In genomic region chr7:100879595-100879994, GRCm38 (mm10) we compare ENCODE assay signal across 8 mouse cellular contexts. TPM values are rescaled to one million over a fixed set of nuclear protein-coding genes. Genes with fewer than 3 reads are reported as not detected.
DNase-seq lines count a peak whose midpoint lies in the region; ATAC-seq lines count a peak whose summit lies in the region.

No protein-coding gene starts in this region.

- peak; percentile 79 for DNase-seq in hindbrain, embryonic 10.5 days (ENCODE audit: low spot score)
- DNase-seq in hindbrain, embryonic 14.5 days (ENCODE audit: low spot score), result no peak
- DNase-seq in adipocyte (ENCODE audit: low spot score), result peak; percentile 54
- DNase-seq in thymus, postnatal 0 days (ENCODE audit: low spot score), result peak; percentile 63

- H3K4me1 ChIP-seq in hindbrain, embryonic 10.5 days (replicated peaks), result peaks cover 8% of the 10 kb centered on the region
- no peaks in the 10 kb centered on the region for H3K4me1 ChIP-seq in hindbrain, embryonic 14.5 days (replicated peaks; ENCODE audit: control insufficient read depth, insufficient read depth, low read length)
- no peaks in the 10 kb centered on the region for H3K4me1 ChIP-seq in hindbrain, embryonic 15.5 days (replicated peaks)
- peaks cover 14% of the 10 kb centered on the region for H3K4me1 ChIP-seq in liver, embryonic 12.5 days

- H3K9me3 ChIP-seq in hindbrain, embryonic 10.5 days, result no peaks in the 10 kb centered on the region
- no peaks in the 10 kb centered on the region for H3K9me3 ChIP-seq in hindbrain, embryonic 14.5 days (ENCODE audit: control insufficient read depth, low read length)
- no peaks in the 10 kb centered on the region for H3K9me3 ChIP-seq in hindbrain, embryonic 15.5 days
- H3K9me3 ChIP-seq in liver, embryonic 12.5 days (replicated peaks), result no peaks in the 10 kb centered on the region

- H3K27me3 ChIP-seq in hindbrain, embryonic 10.5 days (ENCODE audit: insufficient read depth, poor library complexity, severe bottlenecking), result no peaks in the 10 kb centered on the region
- H3K27me3 ChIP-seq in hindbrain, embryonic 14.5 days (ENCODE audit: control insufficient read depth, insufficient read depth, low read length), result no peaks in the 10 kb centered on the region
- no peaks in the 10 kb centered on the region for H3K27me3 ChIP-seq in hindbrain, embryonic 15.5 days
- H3K27me3 ChIP-seq in liver, embryonic 12.5 days (replicated peaks), result no peaks in the 10 kb centered on the region

- 20% methylated on average over 20 of the region's 20 CpGs for WGBS in hindbrain, embryonic 10.5 days
- 17% methylated on average over 20 of the region's 20 CpGs for WGBS in hindbrain, embryonic 14.5 days
- WGBS in hindbrain, embryonic 15.5 days, result 16% methylated on average over 20 of the region's 20 CpGs
- WGBS in liver, embryonic 12.5 days (ENCODE audit: insufficient replicate concordance), result 17% methylated on average over 20 of the region's 20 CpGs

- H3K27ac ChIP-seq in hindbrain, embryonic 10.5 days, result peak overlapping the region; percentile 86
- no peak overlapping the region for H3K27ac ChIP-seq in hindbrain, embryonic 14.5 days
- no peak overlapping the region for H3K27ac ChIP-seq in hindbrain, embryonic 15.5 days (replicated peaks)
- H3K27ac ChIP-seq in liver, embryonic 12.5 days, result no peak overlapping the region

- 0 out of 2 replicates have a peak overlapping the region, but pooled peaks have one; percentile 1 for H3K4me3 ChIP-seq in hindbrain, embryonic 10.5 days
- H3K4me3 ChIP-seq in hindbrain, embryonic 14.5 days (replicated peaks; ENCODE audit: low read length), result no peak overlapping the region
- no peak overlapping the region for H3K4me3 ChIP-seq in hindbrain, embryonic 15.5 days
- H3K4me3 ChIP-seq in liver, embryonic 12.5 days, result peak overlapping the region; percentile 18; the same call in 1 of the 2 replicates

- no peak overlapping the region for H3K4me2 ChIP-seq in hindbrain, embryonic 14.5 days (replicated peaks)
- no peak overlapping the region for H3K4me2 ChIP-seq in hindbrain, embryonic 15.5 days
- peak overlapping the region; percentile 53 for H3K4me2 ChIP-seq in liver, embryonic 12.5 days

- no peak overlapping the region for H3K9ac ChIP-seq in hindbrain, embryonic 14.5 days
- H3K9ac ChIP-seq in hindbrain, embryonic 15.5 days, result no peak overlapping the region
- no peak overlapping the region for H3K9ac ChIP-seq in liver, embryonic 12.5 days

- no peak for ATAC-seq in hindbrain, embryonic 14.5 days (ENCODE audit: low FRiP score)
- peak; percentile 66 for ATAC-seq in erythroblast, adult 5-6 weeks (replicated peaks; ENCODE audit: low FRiP score, poor library complexity, severe bottlenecking)
- ATAC-seq in hindbrain, embryonic 15.5 days (ENCODE audit: low FRiP score, low read depth), result peak; percentile 19; the same call in 1 of the 2 replicates
- peak; percentile 47 for ATAC-seq in liver, embryonic 12.5 days
- ATAC-seq in monocyte, adult 5-6 weeks (replicated peaks; ENCODE audit: insufficient number of reproducible peaks, low FRiP score, low TSS enrichment, poor library complexity, severe bottlenecking), result peak; percentile 51; the same call in 1 of the 2 replicates

- peaks cover 99% of the 10 kb centered on the region for H3K36me3 ChIP-seq in hindbrain, embryonic 10.5 days
- H3K36me3 ChIP-seq in hindbrain, embryonic 14.5 days (replicated peaks; ENCODE audit: control insufficient read depth, insufficient read depth), result peaks cover 79% of the 10 kb centered on the region
- H3K36me3 ChIP-seq in hindbrain, embryonic 15.5 days, result peaks cover 49% of the 10 kb centered on the region
- peaks cover 64% of the 10 kb centered on the region for H3K36me3 ChIP-seq in liver, embryonic 12.5 days

RNA-seq across cellular contexts. Expression of gene Relt, which starts 16.3 kb away (rescaled TPM):
- polyA plus RNA-seq in hindbrain, embryonic 10.5 days (2016; fragmentation: Nextera tagmentation; extraction: Ambion mirVana), result 3.6 and 4.8 TPM in 2 replicates
- polyA plus RNA-seq in hindbrain, embryonic 14.5 days (2014; fragmentation: Nextera tagmentation; extraction: Ambion mirVana), result 4.3 and 5.0 TPM in 2 replicates
- 12.1 and 12.9 TPM in 2 replicates for total RNA-seq in erythroblast, adult 5-6 weeks (2015; ENCODE audit: low replicate concordance)
- 11.6 and 14.8 TPM in 2 replicates for total RNA-seq in erythroblast, adult 5-6 weeks (2017; ENCODE audit: low replicate concordance)
- 5.6 TPM in 2 replicates for polyA plus RNA-seq in hindbrain, embryonic 15.5 days (2015; fragmentation: Nextera tagmentation; extraction: Ambion mirVana)
- 17.8 and 18.2 TPM in 2 replicates for polyA plus RNA-seq in liver, embryonic 12.5 days (2016; fragmentation: Nextera tagmentation; extraction: Ambion mirVana)
- total RNA-seq in monocyte, adult 5-6 weeks (2017), result 22.5 to 31.8 TPM (median 26.4 TPM) in 3 replicates
- 12.3 and 12.9 TPM in 2 replicates for polyA plus RNA-seq in thymus, postnatal 0 days (2015; fragmentation: Nextera tagmentation; extraction: Ambion mirVana)

RNA-seq across cellular contexts. Expression of gene Arhgef17, which starts 52.3 kb away (rescaled TPM):
- polyA plus RNA-seq in hindbrain, embryonic 10.5 days (2016; fragmentation: Nextera tagmentation; extraction: Ambion mirVana), result 6.7 and 8.2 TPM in 2 replicates
- polyA plus RNA-seq in hindbrain, embryonic 14.5 days (2014; fragmentation: Nextera tagmentation; extraction: Ambion mirVana), result 15.5 and 19.5 TPM in 2 replicates
- total RNA-seq in erythroblast, adult 5-6 weeks (2015; ENCODE audit: low replicate concordance), result 0.58 TPM in 1 of 2 replicates, not detected in the other
- total RNA-seq in erythroblast, adult 5-6 weeks (2017; ENCODE audit: low replicate concordance), result not detected in 2 replicates
- polyA plus RNA-seq in hindbrain, embryonic 15.5 days (2015; fragmentation: Nextera tagmentation; extraction: Ambion mirVana), result 12.9 and 14.6 TPM in 2 replicates
- polyA plus RNA-seq in liver, embryonic 12.5 days (2016; fragmentation: Nextera tagmentation; extraction: Ambion mirVana), result 1.7 and 2.2 TPM in 2 replicates
- total RNA-seq in monocyte, adult 5-6 weeks (2017), result 0.10 to 0.29 TPM in 2 of 3 replicates, not detected in the other
- polyA plus RNA-seq in thymus, postnatal 0 days (2015; fragmentation: Nextera tagmentation; extraction: Ambion mirVana), result 1.0 and 1.1 TPM in 2 replicates

Comparison
In these comparisons a context has a peak if more than half of its experiments do, and no peak if none do; other contexts are left out.
1. H3K4me3 ChIP-seq: peak in hindbrain, embryonic 10.5 days (single experiment) and liver, embryonic 12.5 days (single experiment); none in hindbrain, embryonic 14.5 days (single experiment) and hindbrain, embryonic 15.5 days (single experiment).